Mouse (Mus musculus) urinary bladder, postnatal 36 days (tissue): Measurements from ENCODE around the gene Fam83e.

Experiments used
- DNase-seq, 2 experiments: peaks; one replicate each; pipeline ENCODE4 v3.0.0; 2022; ENCODE audit warnings: low spot score in 2 of 2, mixed read lengths in 1 of 2

Gene Fam83e

GRCm38 (mm10) chr7:45720413-45721233, at the start of gene Fam83e:
Gene Fam83e, plus strand, starts transcription at chr7:45721212.
- DNase-seq: peak in 1 of 2 experiments; percentile 32

- no peak for DNase-seq
These were observed 43.3 kb upstream of the Fam83e start for GRCm38 (mm10) chr7:45677627-45678295.

- DNase-seq: no peak
These were observed 42.5 kb upstream of the Fam83e start for GRCm38 (mm10) chr7:45678513-45678912.

- DNase-seq: peak in 1 of 2 experiments; percentile 74
These were observed 40.9 kb upstream of the Fam83e start for GRCm38 (mm10) chr7:45679966-45680621.

- DNase-seq: no peak
These were observed 39.8 kb upstream of the Fam83e start for GRCm38 (mm10) chr7:45681046-45681736.

- peak; percentile 79 to 89 for DNase-seq
These were observed 38.6 kb upstream of the Fam83e start for GRCm38 (mm10) chr7:45682144-45683126.

- DNase-seq: no peak
These were observed 37.5 kb upstream of the Fam83e start, which contains the start of gene Ntn5 for GRCm38 (mm10) chr7:45683396-45684050. Gene Ntn5, plus strand, starts transcription at chr7:45684022.

GRCm38 (mm10) chr7:45685811-45686210, 35.2 kb upstream of the Fam83e start:
- no peak for DNase-seq

- no peak for DNase-seq
These were observed 34.2 kb upstream of the Fam83e start for GRCm38 (mm10) chr7:45686841-45687240.

- DNase-seq: no peak
These were observed 31.9 kb upstream of the Fam83e start for GRCm38 (mm10) chr7:45689099-45689498.

GRCm38 (mm10) chr7:45689800-45690199, 31.2 kb upstream of the Fam83e start:
- DNase-seq: no peak

- DNase-seq: no peak
These were observed 28.6 kb upstream of the Fam83e start for GRCm38 (mm10) chr7:45692364-45692763.

GRCm38 (mm10) chr7:45693921-45694591, 27.0 kb upstream of the Fam83e start, which contains the start of gene Sec1:
Gene Sec1, minus strand, starts transcription at chr7:45694402.
- DNase-seq: no peak

- no peak for DNase-seq
These were observed 25.9 kb upstream of the Fam83e start for GRCm38 (mm10) chr7:45695098-45695497.

GRCm38 (mm10) chr7:45697894-45698293, 23.1 kb upstream of the Fam83e start:
- no peak for DNase-seq

GRCm38 (mm10) chr7:45699523-45700141, 21.4 kb upstream of the Fam83e start, which contains the start of gene Car11:
Gene Car11, plus strand, starts transcription at chr7:45699843.
- DNase-seq: no peak

- DNase-seq: peak; percentile 69 to 79
These were observed 20.6 kb upstream of the Fam83e start for GRCm38 (mm10) chr7:45700301-45701015.

GRCm38 (mm10) chr7:45701072-45701471, 19.9 kb upstream of the Fam83e start:
- DNase-seq: no peak
